Mouse (Mus musculus) hindbrain, embryonic 14.5 days (tissue): ENCODE measurements around the gene Rgs7bp. TPM values are rescaled to one million over a fixed set of nuclear protein-coding genes. Genes with fewer than 3 reads are reported as not detected.

Experiments used
- polyA plus RNA-seq: library from polyadenylated mRNA; unstranded; fragments of >200 nt; fragmentation: Nextera tagmentation; extraction: Ambion mirVana; gene quantifications from 2 replicates; pipeline ENCODE4 v1.2.1, GENCODE M21; 2014

Gene Rgs7bp
- polyA plus RNA-seq, 1 experiment from 2014 or later: 7.0 TPM

Other genes with a start within 250 kb of the Rgs7bp start
- 18.1 and 20.2 TPM in 2 replicates for gene Cwc27, start 237.8 kb downstream of the Rgs7bp start, polyA plus RNA-seq
- gene Shisal2b, start 191.0 kb downstream of the Rgs7bp start, polyA plus RNA-seq: 2.1 and 2.2 TPM in 2 replicates
- gene 4933425L06Rik, start 27.2 kb upstream of the Rgs7bp start, polyA plus RNA-seq: 0.09 TPM in 1 of 2 replicates, not detected in the other
- gene Rnf180, start 239.9 kb upstream of the Rgs7bp start, polyA plus RNA-seq: 37.4 and 40.9 TPM in 2 replicates